Mouse (Mus musculus) spleen, postnatal 14 days (tissue): ENCODE data around the gene Neurl3.

ENCODE experiments used
- DNase-seq, 2 experiments: peaks; one replicate each; pipeline ENCODE4 v3.0.0; 2021 to 2022; ENCODE audit warnings: low spot score in 2 of 2

Neurl3 gene

DNA sequence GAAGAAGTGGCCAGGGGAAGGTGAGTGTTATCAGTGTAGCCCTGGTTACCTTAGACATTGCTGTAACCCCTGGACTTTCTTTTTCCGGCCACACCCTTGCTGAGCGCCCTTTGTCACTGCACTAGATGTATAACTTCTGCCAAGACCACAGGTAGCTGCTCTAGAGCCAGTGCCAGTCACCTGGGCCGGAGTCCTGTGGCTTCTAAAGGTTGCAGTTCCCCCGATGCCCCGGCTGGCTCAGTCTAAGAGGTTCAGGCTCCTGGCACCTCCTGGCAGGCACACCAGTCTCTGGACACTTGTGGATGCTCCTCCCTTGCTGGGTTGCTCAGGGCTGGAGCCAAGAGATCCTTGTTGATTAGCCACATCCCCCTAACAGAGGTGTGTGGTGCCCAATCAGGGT lies at the start of gene Neurl3:
TSS of gene Neurl3 (minus strand) at position 225 of the 400 bp plus-strand sequence.
- DNase-seq = no peak

DNA sequence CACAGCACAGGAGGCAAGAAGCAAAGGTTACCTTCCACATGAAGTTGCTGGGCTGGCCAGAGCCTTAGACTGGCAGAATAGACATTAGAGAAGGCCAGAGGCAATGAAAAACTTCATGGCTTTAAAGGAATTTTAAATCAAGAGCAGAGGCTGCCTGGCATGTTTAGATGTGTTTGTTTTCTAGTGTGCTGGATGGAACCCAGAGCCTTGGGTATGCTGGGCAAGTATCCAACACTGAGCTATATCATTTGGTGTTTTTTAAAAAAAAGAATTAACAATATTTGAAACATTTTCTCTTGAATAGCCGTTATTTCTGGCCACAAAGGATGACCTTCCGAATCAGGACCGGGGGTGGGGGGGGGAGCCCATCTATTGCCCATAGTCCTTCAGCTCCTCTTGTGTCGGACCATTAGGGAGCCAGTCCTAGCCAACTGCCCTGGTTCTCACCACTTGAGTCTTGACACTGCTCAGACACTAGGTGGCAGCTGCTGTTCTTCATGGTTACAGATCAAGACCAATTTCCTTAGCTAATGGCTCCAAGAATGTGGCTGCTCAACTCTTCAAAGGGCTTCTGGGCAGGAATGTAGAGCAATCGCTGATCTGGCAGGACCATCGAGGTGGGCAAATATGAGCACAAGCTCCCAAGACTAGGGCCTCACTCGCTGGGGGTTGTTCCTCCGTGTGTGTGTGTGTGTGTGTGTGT lies 49.4 kb upstream of the Neurl3 start:
- no peak for DNase-seq

DNA sequence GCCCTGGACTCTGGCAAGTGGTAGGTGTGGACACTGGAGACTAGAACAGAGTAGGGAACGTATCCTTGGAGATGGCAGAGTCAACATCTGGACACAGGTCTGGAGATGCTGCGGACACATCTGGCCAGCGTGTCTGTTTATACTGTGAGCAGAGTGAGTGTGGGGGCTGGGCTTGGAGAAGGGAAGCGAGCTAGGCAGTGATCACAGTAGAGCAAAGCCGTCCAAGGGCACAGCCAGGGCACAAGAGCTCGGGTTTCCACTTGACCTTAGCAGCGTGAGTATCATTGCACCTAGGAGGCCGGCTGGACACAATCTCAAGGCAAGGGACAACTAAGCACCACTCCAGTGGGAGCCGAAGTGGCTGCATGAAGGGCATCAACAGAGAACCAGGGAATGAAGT lies 48.6 kb upstream of the Neurl3 start:
- DNase-seq = no peak

DNA sequence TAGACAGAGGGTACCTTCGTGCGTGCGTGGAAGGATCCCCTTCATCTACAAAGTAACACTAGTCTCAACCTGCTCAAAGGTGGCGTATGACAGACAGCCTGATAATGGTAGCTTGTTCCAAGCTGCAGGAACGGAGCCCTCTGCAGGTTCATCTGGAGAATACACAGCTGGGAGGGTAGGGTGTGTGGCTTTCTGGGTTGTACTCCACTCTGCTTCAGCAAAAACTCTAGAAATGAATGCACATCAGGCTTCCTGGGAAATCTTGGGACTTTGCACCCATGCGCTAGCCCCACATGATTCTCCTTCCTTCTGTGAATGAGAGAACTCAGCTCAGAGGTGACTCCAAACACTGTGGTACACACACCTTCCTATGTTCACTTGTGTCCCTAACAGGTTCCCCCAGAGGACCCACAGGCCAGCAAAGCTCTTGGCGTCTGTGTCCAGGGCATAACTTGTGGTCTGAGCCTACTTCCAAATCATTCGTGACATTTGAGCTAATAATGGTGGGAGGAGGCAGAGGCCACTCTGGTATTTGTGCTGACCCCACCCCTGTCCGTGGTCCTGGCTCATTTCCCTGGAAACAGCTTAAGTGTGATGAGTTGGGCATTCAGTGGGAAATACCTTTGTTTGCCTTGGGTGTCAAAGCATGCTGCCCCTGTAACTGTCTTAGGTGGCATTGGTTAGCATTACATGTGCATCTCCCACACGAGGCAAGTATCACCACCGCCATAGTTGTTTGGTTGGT lies 47.5 kb upstream of the Neurl3 start:
- DNase-seq = no peak

DNA sequence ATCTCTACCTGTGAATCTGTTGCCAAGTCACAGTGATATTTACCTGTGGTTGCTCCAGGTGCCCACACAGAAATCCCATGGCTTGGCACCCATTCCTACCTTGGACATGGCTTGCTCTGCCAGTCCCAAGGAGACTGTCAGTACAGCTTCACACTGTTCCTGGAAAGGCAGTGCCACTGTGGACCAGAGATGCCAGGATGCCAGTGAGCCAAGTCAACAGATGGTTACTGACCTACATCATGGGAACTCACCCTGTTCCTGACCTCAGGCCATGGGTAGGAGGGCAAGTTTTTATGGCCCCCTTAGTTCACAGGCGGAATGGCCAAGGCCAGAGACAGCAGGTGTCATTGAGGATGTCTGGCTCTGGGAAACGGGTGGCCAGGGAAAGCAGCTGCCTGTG lies 46.7 kb upstream of the Neurl3 start:
- DNase-seq = no peak

DNA sequence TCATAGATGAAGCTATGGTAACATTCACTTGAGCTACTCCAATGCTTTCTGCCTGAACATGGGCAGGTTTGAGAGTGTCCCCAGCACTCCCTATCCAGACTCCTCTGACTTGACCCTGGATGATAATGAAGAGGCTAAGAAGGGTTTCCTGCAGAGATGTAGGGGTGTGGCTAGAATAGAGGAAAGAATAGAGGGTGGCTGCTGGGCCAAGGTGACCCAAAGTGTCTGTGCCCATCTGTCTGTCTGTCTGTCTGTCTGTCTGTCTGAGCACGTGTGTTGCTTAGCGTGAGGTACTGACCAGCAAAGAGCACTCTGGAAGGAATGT lies 41.3 kb upstream of the Neurl3 start:
- DNase-seq = no peak

DNA sequence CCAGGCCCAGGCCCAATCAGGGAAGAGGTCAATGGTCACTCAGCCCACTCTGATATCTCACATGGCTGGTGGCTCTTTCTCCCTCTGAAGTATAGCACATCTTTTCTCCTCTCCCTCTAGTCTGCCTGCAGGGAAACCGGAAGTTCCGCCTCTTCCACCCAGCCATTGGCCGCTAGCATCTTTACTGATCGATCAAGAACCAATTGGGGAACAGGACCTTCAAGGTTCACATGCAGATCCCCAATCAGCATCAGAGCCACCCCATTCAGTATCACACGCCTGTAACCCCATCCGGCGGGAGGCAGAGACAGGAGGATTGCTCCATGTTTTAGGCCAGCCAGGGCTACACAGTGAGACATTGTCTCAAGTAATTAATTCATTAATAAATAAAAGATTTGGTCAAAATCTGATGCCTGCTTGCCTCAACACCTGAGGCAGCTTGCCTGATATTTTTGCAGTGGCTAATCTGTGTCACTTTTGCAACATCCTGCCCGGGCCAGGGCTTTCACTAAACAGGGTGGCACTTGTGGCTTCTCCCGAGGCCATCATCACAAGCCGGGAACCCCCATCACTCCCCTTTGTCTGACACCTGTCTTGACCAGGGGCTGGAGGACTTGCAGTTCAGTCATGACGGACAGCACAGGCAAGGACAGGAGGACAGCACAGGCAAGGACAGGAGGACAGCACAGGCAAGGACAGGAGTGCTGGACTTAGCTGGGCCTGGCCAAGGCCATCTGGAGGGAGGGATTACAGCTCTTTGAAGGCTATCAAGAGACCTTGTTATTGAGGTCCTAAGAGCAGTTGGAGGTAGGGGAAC lies 40.7 kb upstream of the Neurl3 start:
- DNase-seq = no peak

DNA sequence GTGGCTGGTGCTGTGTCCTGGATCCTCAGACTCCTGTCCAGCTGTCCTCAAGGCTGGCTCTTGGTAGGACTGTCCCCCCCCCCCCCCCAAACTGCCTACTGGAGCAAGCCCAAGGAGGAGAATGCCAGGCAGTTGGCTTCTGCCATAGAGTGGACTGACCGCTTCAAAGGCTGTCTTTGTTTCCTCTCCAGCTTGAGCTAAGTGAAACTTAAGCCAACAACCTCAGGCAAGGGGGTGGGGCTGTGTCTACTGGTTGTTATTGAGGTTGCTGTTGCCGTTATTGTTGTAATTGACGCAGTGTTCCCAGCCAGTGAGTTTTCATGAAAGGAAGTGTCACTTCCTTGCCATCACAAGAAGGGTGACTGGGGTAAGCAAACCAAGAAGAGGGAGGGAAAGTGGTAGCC lies 35.0 kb upstream of the Neurl3 start:
- DNase-seq = peak in 1 of 2 experiments; percentile 25

DNA sequence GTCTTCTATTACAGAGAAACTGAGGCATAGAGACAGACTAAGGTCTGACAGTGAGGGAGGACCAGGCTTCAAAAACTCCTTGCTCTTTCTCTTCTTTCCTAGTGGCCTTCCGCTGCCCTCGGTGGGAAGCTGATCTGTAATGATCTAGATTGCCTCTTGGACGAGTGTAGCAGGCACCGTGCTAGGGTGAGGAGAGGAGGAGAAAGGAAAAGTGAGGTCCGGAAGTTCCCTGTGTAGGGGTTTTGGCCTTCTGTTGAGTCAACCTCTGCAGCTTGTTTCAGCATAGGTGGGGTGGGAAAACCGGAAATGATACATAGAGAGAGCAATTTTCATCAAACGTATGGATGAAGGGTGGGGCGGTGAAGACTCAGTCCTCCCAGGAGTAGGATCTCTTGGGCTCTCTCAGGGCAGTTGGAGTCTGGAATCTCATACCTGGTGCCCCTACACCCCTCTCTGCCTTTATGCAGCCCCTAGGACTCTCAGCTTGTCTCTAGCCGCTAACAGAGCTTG lies 34.5 kb upstream of the Neurl3 start:
- DNase-seq = no peak

DNA sequence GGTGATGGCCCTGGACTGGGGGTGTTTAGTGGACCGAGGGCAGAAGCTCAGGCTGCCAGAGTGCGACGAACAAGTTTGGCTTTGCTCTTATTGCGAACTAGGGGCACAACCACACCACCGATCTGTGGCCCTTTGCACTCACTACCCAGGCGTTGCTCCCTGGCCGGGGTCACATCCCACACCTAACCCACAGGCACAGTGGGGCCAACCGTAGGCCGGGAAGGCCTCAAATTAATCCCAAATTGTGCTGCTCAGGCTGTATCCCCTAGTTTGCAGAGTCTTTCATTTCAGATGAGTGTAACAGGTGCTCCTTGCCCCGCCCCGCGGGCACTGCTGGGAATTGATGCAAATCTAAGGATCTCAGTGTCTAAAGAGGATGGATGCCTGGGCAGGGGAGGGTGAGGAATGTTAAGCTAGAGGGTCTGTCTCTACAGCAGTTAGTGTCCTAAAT lies 34.0 kb upstream of the Neurl3 start:
- no peak for DNase-seq

DNA sequence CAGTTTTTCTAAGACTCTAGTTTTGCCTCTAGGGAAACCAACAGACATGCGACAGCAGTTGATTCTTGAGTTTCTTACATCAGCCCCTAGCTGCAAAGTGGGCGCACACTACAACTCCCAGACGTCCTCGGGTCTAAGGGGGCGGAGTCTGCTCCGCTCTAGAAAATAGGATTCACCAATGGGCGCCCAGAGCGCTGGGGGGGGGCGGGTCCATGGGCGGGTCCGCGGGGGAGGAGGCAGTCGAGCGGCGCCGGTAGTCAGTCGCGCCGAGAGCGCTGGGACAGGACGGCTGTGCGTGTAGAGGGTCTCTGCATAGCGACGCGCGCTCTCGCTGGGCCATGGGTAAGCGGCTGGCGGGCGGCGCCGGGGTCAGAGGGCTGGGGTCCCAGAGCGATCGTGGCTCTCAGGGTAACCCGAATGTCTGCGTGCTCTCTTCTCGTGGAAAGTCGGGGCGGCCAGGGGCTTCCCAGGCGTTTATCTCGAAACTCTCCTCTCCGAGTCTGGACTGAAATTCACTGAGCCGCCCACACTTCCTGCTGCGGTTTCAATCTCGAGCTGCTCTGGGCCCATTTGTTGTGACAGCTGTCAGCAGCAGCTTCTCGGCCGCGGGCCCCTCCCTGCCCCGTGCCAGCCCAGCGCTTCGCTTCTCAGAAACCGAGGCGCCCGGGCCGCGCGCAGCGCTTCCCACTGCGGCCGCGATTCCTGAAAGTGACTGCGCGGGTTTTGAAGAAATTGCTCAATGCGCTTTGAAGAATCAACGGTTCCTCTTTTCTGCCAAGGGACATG lies 33.2 kb upstream of the Neurl3 start, which contains the start of gene Arid5a:
TSS of gene Arid5a (plus strand) at position 239 of the 786 bp plus-strand sequence.
- DNase-seq = peak; percentile 68 to 76

DNA sequence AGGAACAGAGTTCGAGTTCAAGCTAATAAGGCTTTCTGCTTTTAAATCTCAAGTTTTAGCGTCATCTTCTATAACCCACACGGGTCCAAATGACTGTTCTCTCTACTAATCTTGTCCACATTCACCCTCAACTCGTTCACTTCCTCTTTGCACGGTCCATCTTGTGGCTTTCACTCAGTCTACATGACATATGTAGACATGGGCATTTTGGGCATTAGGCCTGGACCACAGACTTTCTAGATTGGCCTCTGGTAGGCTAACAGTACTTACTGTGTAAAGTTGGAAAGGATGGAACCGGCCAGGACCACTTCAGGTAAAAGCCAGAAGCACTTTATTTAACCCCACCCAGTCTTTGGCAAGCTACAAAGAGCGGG lies 32.6 kb upstream of the Neurl3 start:
- no peak for DNase-seq

DNA sequence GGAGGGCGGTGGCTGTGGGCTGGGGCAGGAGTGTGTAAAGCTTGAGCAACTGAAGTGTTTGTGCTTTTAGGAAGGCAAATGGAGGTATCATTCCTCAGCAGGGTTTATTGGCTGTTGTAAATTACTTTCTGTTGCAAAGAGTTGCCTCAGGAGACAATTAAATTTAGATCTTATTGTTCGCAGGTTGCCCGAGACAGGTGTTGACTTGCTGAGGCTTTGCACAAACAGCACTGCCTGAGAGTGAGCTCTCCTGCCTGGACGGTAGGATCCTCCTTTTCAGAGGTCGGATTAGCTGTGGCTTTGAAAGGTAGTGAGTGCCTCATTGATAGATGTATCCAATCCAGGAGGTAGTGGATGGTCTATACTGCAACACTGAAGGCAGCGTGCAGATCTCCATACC lies 31.6 kb upstream of the Neurl3 start:
- DNase-seq = no peak

DNA sequence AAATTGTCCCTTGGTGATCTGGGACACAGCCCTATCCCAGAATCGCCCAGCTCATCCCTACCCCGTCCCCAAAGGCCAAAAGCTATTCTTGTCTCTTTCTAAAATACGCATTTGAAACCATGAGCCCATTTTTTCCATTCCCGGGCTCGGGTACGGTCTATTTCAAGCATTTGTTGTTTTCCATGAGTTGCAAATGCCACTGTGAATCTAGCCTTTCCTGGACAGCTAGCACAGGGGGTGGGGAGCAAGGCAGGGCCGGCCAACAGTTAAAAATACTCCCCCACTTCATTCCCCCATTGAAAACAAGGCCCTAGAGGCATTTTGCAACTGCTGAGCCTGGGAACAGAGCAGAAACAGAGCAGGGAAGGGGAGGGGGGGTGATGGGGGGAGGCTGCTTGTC lies 30.3 kb upstream of the Neurl3 start:
- DNase-seq = no peak

DNA sequence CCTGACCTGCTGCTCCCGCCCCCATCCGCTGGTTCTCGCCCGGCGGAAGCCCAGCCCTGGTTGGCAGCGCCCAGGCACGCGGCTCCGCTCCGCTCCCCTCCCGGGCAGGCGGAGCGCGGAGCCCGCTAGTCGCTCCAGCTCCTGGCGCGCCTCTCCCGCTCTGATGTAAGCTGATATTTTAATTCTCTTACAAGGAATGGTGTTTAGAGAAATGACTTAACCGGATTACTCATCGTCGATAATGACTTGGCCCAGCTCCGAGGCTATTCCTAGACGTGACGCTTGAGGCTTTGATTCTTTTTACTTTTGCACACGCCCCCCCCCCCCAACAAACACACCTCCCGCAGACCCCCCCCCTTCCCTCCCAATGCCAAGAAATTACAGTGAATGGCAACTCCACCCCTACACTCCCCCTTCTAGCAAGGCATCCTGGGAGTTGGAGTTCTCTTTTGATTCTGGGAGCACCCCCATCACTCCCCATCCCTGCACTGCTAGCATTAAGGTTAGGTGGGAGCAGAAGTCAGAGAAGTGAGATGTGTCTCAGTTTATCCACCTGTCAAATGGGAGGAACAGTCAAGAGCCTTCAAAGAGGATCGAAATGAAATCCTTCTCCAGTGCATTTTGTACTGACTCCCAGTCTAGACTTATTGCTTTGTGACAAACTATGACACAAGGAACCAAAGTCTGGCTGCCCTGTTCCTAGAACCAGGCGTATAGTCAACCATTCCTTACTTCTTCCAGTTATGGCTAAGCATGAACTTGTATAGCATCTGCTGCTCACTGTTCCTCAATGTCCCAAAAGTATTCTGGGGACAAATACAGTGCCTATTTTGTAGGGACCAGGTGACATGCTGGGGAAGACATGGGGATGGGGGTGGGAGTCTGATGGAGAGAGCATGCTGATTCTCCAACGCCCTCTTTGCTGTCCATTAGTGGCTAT lies 29.2 kb upstream of the Neurl3 start:
- DNase-seq = no peak

DNA sequence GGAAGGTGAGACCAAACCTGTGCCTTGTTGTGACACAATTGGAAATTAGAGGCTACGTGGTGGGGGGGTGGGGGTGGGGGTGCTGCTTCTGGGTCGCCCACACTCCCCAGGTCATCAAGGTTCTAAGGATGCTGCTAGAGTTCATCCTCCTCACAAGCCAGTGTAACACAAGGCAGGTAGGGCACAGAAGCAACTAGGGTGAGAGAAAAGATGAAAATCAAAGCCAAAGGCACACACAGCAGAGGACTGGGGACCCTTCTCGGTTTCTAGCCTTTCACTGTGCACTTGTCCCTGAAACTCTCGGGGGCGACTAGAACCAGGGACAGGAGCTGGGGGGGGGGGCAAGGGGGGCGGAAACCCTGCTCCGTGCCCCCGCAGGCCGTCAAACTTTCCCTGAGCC lies 28.5 kb upstream of the Neurl3 start:
- no peak for DNase-seq

DNA sequence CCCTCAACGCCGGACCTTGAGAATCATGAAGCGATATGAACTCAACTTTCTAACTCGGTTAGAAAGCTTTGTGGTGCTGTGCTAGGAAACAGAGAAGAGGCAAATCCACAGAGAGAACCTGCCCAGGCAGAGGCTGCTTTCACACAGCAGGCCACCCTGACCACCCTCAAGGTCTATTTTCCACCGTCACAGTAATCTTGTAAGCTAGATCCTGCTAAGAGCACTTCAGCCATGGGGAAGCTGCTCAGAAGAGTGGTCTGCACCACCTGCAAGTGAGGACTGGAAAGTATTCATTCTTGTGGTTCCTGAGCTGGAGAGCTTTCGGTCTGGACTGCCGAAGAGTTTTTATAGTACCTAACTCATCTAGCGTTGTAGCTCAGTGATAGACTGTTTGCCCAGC lies 27.8 kb upstream of the Neurl3 start:
- DNase-seq = no peak

DNA sequence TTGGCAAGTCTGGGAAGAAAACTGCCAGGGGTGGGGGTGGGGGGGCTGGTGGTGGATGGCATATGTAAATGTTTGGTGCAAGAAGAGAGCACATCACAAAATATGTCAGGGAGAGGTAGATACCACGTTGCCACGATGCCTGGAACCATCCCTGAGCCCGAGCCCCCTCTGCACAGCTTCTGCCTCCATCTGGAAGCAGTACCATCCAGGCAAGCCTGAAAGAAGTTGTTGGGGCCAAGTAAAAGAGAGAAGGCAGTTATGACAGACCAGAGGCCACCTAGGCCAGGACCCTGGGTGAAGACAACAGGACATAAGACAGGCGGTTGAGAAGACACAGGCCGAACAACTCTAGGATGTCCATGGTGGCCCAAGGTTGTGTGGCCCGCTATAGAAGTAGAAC lies 26.0 kb upstream of the Neurl3 start:
- DNase-seq = no peak

DNA sequence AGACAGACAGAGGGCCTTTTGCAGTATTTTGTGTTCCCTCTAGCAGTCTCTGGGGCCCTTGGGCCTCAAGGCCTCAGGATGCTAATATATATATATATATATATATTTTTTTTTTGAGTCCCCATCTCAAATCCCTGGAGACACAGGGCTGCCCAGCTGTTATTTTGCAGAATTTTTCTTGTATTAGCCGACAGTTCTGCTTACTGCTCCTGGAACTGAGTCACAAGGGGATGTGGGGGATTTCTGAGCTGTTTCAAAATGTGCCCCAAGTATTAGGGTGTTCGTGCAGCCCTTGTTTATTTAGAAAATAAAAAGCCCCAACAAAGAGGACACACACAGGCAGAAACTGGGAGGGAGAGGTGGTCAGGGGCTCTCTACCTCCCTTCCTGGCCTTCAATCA lies 25.2 kb upstream of the Neurl3 start:
- no peak for DNase-seq

DNA sequence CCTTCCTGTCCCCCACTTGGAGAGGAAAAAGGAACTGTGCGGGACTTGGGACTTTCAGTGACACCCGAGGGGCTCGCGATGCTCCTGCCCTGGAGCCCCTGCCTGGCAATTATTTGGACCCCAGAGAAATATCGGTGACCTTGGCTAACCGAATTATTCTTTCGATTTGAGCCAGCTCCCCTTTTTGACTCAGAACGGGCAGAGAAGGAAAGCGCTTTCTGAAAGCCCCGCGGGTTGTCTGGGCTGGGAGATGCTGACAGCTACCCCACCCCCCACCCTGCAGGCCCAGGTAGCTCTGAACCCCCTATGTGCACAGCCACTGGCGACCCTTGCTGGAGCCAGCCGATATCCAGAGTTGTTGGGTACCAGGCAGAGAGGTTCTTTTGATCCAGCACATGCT lies 24.6 kb upstream of the Neurl3 start:
- no peak for DNase-seq

DNA sequence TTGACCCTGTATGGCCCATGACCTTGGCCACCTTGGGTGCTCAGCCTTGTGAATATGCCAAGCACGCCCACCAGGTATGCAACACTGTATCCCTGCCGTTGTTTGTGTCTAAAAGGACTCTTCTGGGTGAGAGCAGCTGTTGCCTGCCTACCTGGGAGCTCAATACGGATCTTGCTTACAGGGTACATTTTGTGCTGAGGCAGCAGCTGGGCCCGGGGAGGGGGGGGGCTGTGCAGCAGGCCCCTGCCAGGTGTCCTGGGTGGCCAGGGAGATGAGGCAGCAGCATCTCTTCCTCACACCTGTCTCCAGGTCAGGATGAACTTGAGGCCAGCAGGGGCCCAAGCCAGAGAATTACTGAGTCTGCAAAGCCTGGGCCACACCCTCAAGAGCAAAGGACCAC lies 23.6 kb upstream of the Neurl3 start:
- DNase-seq = no peak
